Mouse (Mus musculus): ENCODE data around the gene Foxo1. TPM values are rescaled to one million over a fixed set of nuclear protein-coding genes. Genes with fewer than 3 reads are reported as not detected.

The Foxo1 gene
- total and polyA plus RNA-seq, 2 experiments from 2014 or later = 3.2 to 4.8 TPM

- no peak for TF ChIP-seq CTCF (IDR thresholded peaks at IDR 0.05; ENCODE audit: low read depth)
- DNase-seq (ENCODE audit: low spot score) (no peak), ATAC-seq (no peak)
- Histone ChIP-seq H3K36me3 (ENCODE audit: insufficient read depth, low read length) (no peaks in the 10 kb centered on the region), H3K4me2 (ENCODE audit: low read depth, low read length) (no peak overlapping the region), H3K9ac (replicated peaks; ENCODE audit: low read length) (no peak overlapping the region), H3K4me1 (ENCODE audit: insufficient read depth, low read length) (no peaks in the 10 kb centered on the region), H3K9me3 (ENCODE audit: low read length) (no peaks in the 10 kb centered on the region), H3K4me3 (ENCODE audit: low read length) (no peak overlapping the region), H3K27ac (no peak overlapping the region), H3K27me3 (ENCODE audit: insufficient read depth, low read length) (no peaks in the 10 kb centered on the region)
- 38% methylated on average over 8 of the region's 8 CpGs for WGBS
Measured at GRCm38 (mm10) chr3:52386343-52386742, 118.2 kb downstream of the Foxo1 start.

- no peak for TF ChIP-seq CTCF (IDR thresholded peaks at IDR 0.05; ENCODE audit: low read depth)
- no peaks in the 10 kb centered on the region for H3K27me3 ChIP-seq (ENCODE audit: insufficient read depth, low read length)
- H3K9ac ChIP-seq (replicated peaks; ENCODE audit: low read length) = no peak overlapping the region
- H3K27ac ChIP-seq = no peak overlapping the region
- no peaks in the 10 kb centered on the region for H3K9me3 ChIP-seq (ENCODE audit: low read length)
- no peaks in the 10 kb centered on the region for H3K36me3 ChIP-seq (ENCODE audit: insufficient read depth, low read length)
- H3K4me3 ChIP-seq (ENCODE audit: low read length) = no peak overlapping the region
- no peak for ATAC-seq
- no peaks in the 10 kb centered on the region for H3K4me1 ChIP-seq (ENCODE audit: insufficient read depth, low read length)
- no peak for DNase-seq (ENCODE audit: low spot score)
- no peak overlapping the region for H3K4me2 ChIP-seq (ENCODE audit: low read depth, low read length)
- WGBS = 94% methylated on average over 7 of the region's 7 CpGs
Measured at GRCm38 (mm10) chr3:52390321-52390720, 122.2 kb downstream of the Foxo1 start.

GRCm38 (mm10) chr3:52390766-52391665 is 122.9 kb downstream of the Foxo1 start:
- TF ChIP-seq CTCF (IDR thresholded peaks at IDR 0.05; ENCODE audit: low read depth) = no peak
- Histone ChIP-seq H3K27me3 (ENCODE audit: insufficient read depth, low read length) (no peaks in the 10 kb centered on the region), H3K4me1 (ENCODE audit: insufficient read depth, low read length) (no peaks in the 10 kb centered on the region), H3K4me2 (ENCODE audit: low read depth, low read length) (no peak overlapping the region), H3K36me3 (ENCODE audit: insufficient read depth, low read length) (no peaks in the 10 kb centered on the region), H3K9me3 (ENCODE audit: low read length) (no peaks in the 10 kb centered on the region), H3K27ac (no peak overlapping the region), H3K4me3 (ENCODE audit: low read length) (no peak overlapping the region), H3K9ac (replicated peaks; ENCODE audit: low read length) (no peak overlapping the region)
- WGBS = 75% methylated on average over 17 of the region's 17 CpGs
- ATAC-seq (no peak), DNase-seq (ENCODE audit: low spot score) (no peak)

GRCm38 (mm10) chr3:52391897-52392296 is 123.8 kb downstream of the Foxo1 start:
- Histone ChIP-seq H3K4me1 (ENCODE audit: insufficient read depth, low read length) (no peaks in the 10 kb centered on the region), H3K36me3 (ENCODE audit: insufficient read depth, low read length) (no peaks in the 10 kb centered on the region), H3K27ac (no peak overlapping the region), H3K27me3 (ENCODE audit: insufficient read depth, low read length) (no peaks in the 10 kb centered on the region), H3K9ac (replicated peaks; ENCODE audit: low read length) (no peak overlapping the region), H3K4me2 (ENCODE audit: low read depth, low read length) (no peak overlapping the region), H3K4me3 (ENCODE audit: low read length) (no peak overlapping the region), H3K9me3 (ENCODE audit: low read length) (no peaks in the 10 kb centered on the region)
- 43% methylated on average over 6 of the region's 6 CpGs for WGBS
- no peak for TF ChIP-seq CTCF (IDR thresholded peaks at IDR 0.05; ENCODE audit: low read depth)
- ATAC-seq = no peak
- DNase-seq (ENCODE audit: low spot score) = peak; percentile 53

- Histone ChIP-seq H3K9me3 (ENCODE audit: low read length) (no peaks in the 10 kb centered on the region), H3K27me3 (ENCODE audit: insufficient read depth, low read length) (no peaks in the 10 kb centered on the region), H3K4me2 (ENCODE audit: low read depth, low read length) (no peak overlapping the region), H3K4me3 (ENCODE audit: low read length) (no peak overlapping the region), H3K36me3 (ENCODE audit: insufficient read depth, low read length) (no peaks in the 10 kb centered on the region), H3K4me1 (ENCODE audit: insufficient read depth, low read length) (no peaks in the 10 kb centered on the region), H3K9ac (replicated peaks; ENCODE audit: low read length) (no peak overlapping the region), H3K27ac (no peak overlapping the region)
- DNase-seq (ENCODE audit: low spot score) (no peak), ATAC-seq (no peak)
- 80% methylated on average over 2 of the region's 2 CpGs for WGBS
- no peak for TF ChIP-seq CTCF (IDR thresholded peaks at IDR 0.05; ENCODE audit: low read depth)
Measured at GRCm38 (mm10) chr3:52392521-52392920, 124.4 kb downstream of the Foxo1 start.

- ATAC-seq = no peak
- 76% methylated on average over 10 of the region's 10 CpGs for WGBS
- Histone ChIP-seq H3K4me1 (ENCODE audit: insufficient read depth, low read length) (no peaks in the 10 kb centered on the region), H3K4me3 (ENCODE audit: low read length) (no peak overlapping the region), H3K36me3 (ENCODE audit: insufficient read depth, low read length) (no peaks in the 10 kb centered on the region), H3K9ac (replicated peaks; ENCODE audit: low read length) (no peak overlapping the region), H3K27me3 (ENCODE audit: insufficient read depth, low read length) (no peaks in the 10 kb centered on the region), H3K9me3 (ENCODE audit: low read length) (no peaks in the 10 kb centered on the region), H3K27ac (no peak overlapping the region), H3K4me2 (ENCODE audit: low read depth, low read length) (no peak overlapping the region)
- TF ChIP-seq CTCF (IDR thresholded peaks at IDR 0.05; ENCODE audit: low read depth) = no peak
- no peak for DNase-seq (ENCODE audit: low spot score)
Measured at GRCm38 (mm10) chr3:52393171-52393570, 125.0 kb downstream of the Foxo1 start.

GRCm38 (mm10) chr3:52396121-52396731 is 128.1 kb downstream of the Foxo1 start:
- TF ChIP-seq CTCF (IDR thresholded peaks at IDR 0.05; ENCODE audit: low read depth) = no peak
- H3K4me3 ChIP-seq (ENCODE audit: low read length) = no peak overlapping the region
- no peak overlapping the region for H3K27ac ChIP-seq
- no peak for DNase-seq (ENCODE audit: low spot score)
- no peak overlapping the region for H3K4me2 ChIP-seq (ENCODE audit: low read depth, low read length)
- no peaks in the 10 kb centered on the region for H3K9me3 ChIP-seq (ENCODE audit: low read length)
- no peaks in the 10 kb centered on the region for H3K4me1 ChIP-seq (ENCODE audit: insufficient read depth, low read length)
- ATAC-seq = no peak
- no peaks in the 10 kb centered on the region for H3K27me3 ChIP-seq (ENCODE audit: insufficient read depth, low read length)
- 87% methylated on average over 13 of the region's 13 CpGs for WGBS
- no peaks in the 10 kb centered on the region for H3K36me3 ChIP-seq (ENCODE audit: insufficient read depth, low read length)
- H3K9ac ChIP-seq (replicated peaks; ENCODE audit: low read length) = no peak overlapping the region
